Mouse (Mus musculus) lung, embryonic 16.5 days (tissue): Measurements from ENCODE around the gene Hpf1. TPM values are rescaled to one million over a fixed set of nuclear protein-coding genes. Genes with fewer than 3 reads are reported as not detected.

Experiments
- ATAC-seq: fragments of 200-750 bp; cut with Nextera tagmentation; 2 replicates; pipeline ENCODE4 v1.8.0; 2017; ENCODE audit warnings: low read depth, mild to moderate bottlenecking, moderate library complexity
- H3K27ac ChIP-seq: fragments of 300-500 bp; sonication (generic); 2 replicates; pipeline ENCODE4 v1.5.1; 2014; ENCODE audit warnings: mild to moderate bottlenecking, control low read depth, low read length
- H3K27me3 ChIP-seq: fragments of 300-500 bp; sonication (generic); 2 replicates; pipeline ENCODE4 v1.6.1; 2014; ENCODE audit warnings: low read depth, low read length, mixed read lengths; ENCODE audit not compliant: control insufficient read depth, insufficient read depth
- H3K36me3 ChIP-seq: fragments of 300-500 bp; sonication (generic); 2 replicates; pipeline ENCODE4 v1.6.1; 2014; ENCODE audit warnings: low read length; ENCODE audit not compliant: control insufficient read depth, insufficient read depth
- H3K4me1 ChIP-seq: fragments of 300-500 bp; sonication (generic); replicated peaks from 2 replicates; pipeline ENCODE4 v1.6.1; 2014; ENCODE audit warnings: low read length, mixed read lengths; ENCODE audit not compliant: control insufficient read depth, insufficient read depth
- H3K4me2 ChIP-seq: fragments of 300-500 bp; sonication (generic); 2 replicates; pipeline ENCODE4 v1.6.1; 2014; ENCODE audit warnings: low read depth, low read length, control low read depth
- H3K4me3 ChIP-seq: fragments of 300-500 bp; sonication (generic); 2 replicates; pipeline ENCODE4 v1.5.1; 2014; ENCODE audit warnings: mild to moderate bottlenecking, low read length, control low read depth
- H3K9ac ChIP-seq: fragments of 300-500 bp; sonication (generic); 2 replicates; pipeline ENCODE4 v1.6.1; 2014; ENCODE audit warnings: low read length, control low read depth
- H3K9me3 ChIP-seq: fragments of 300-500 bp; sonication (generic); 2 replicates; pipeline ENCODE4 v1.6.1; 2016; ENCODE audit warnings: low read length; ENCODE audit not compliant: control insufficient read depth
- WGBS: fragments of 180-500 bp; shearing (Covaris S2); extraction: QIAGEN DNeasy Blood & Tissue Kit; methylation state at CpG from one replicate; pipeline ENCODE4 v1.1.7; 2014; 5-methylcytosine and 5-hydroxymethylcytosine counted together
- polyA plus RNA-seq: library from polyadenylated mRNA; unstranded; fragments of >200 nt; fragmentation: Nextera tagmentation; extraction: Ambion mirVana; gene quantifications from 2 replicates; pipeline ENCODE4 v1.2.1, GENCODE M21; 2015

Gene Hpf1
- polyA plus RNA-seq, 1 experiment from 2014 or later, result 110 TPM

GRCm38 (mm10) chr8:60933617-60934016 lies 43.4 kb downstream of the Hpf1 start:
- Histone ChIP-seq H3K4me2 (no peak overlapping the region), H3K36me3 (no peaks in the 10 kb centered on the region), H3K4me1 (no peaks in the 10 kb centered on the region), H3K9ac (no peak overlapping the region), H3K9me3 (no peaks in the 10 kb centered on the region), H3K27ac (no peak overlapping the region), H3K27me3 (no peaks in the 10 kb centered on the region), H3K4me3 (no peak overlapping the region)
- ATAC-seq, result no peak

DNA sequence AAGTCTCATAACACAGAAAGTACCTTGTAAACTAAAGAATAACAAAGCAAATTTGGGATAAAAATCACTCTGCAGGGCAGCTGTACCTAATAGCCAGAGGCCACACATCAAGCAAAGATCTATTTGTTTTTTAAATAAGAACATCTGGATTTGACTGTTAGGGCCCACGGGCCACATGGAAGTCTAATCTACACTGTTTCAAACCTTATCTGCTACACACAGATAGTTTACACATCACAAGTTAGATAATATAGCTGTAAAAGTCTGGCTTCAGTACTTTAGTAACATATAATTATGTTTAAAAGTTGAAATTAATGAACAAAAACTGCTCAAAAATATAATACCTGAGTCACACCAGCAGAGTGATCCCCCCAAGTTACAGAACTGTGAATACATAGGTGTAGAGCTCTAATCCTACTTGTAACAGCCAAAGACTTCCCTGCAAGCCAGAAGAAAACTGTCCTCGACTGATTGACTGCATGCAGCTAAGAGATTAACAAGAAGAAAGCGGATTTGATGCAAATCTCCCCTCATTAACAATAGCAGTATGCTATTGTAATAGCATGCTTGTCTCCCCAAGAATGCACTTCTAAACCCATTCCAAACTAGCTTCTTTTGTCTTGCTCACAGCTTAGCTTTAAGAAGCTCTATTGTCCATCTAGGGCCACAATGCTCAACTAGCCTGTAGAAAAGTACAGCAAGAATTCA lies 48.7 kb downstream of the Hpf1 start:
- peaks cover 2% of the 10 kb centered on the region; the same call in 1 of the 2 replicates for H3K9me3 ChIP-seq
- no peaks in the 10 kb centered on the region for H3K36me3 ChIP-seq
- H3K4me2 ChIP-seq, result no peak overlapping the region
- H3K9ac ChIP-seq, result no peak overlapping the region
- H3K27ac ChIP-seq, result no peak overlapping the region
- no peaks in the 10 kb centered on the region for H3K27me3 ChIP-seq
- no peak for ATAC-seq
- H3K4me3 ChIP-seq, result no peak overlapping the region
- 43% methylated on average over 3 of the region's 3 CpGs for WGBS
- no peaks in the 10 kb centered on the region for H3K4me1 ChIP-seq

GRCm38 (mm10) chr8:60942867-60943266 lies 52.6 kb downstream of the Hpf1 start:
- H3K4me3 ChIP-seq, result no peak overlapping the region
- 94% methylated on average over 2 of the region's 2 CpGs for WGBS
- no peak for ATAC-seq
- peaks cover 2% of the 10 kb centered on the region; the same call in 1 of the 2 replicates for H3K9me3 ChIP-seq
- no peak overlapping the region for H3K9ac ChIP-seq
- no peaks in the 10 kb centered on the region for H3K36me3 ChIP-seq
- H3K4me1 ChIP-seq, result no peaks in the 10 kb centered on the region
- no peak overlapping the region for H3K27ac ChIP-seq
- no peak overlapping the region for H3K4me2 ChIP-seq
- H3K27me3 ChIP-seq, result no peaks in the 10 kb centered on the region

GRCm38 (mm10) chr8:60947503-60947902 lies 57.3 kb downstream of the Hpf1 start:
- no peaks in the 10 kb centered on the region for H3K4me1 ChIP-seq
- no peaks in the 10 kb centered on the region for H3K27me3 ChIP-seq
- no peak for ATAC-seq

GRCm38 (mm10) chr8:60949859-60950258 lies 59.6 kb downstream of the Hpf1 start:
- no peak overlapping the region for H3K4me3 ChIP-seq

More at GRCm38 (mm10) chr8:60947503-60947902, 57.3 kb downstream of the Hpf1 start:
- H3K4me2 ChIP-seq, result no peak overlapping the region
- no peaks in the 10 kb centered on the region for H3K36me3 ChIP-seq
- H3K4me3 ChIP-seq, result no peak overlapping the region
- H3K27ac ChIP-seq, result no peak overlapping the region
- H3K9ac ChIP-seq, result no peak overlapping the region
- peaks cover 2% of the 10 kb centered on the region; the same call in 1 of the 2 replicates for H3K9me3 ChIP-seq

GRCm38 (mm10) chr8:60951271-60951670 lies 61.1 kb downstream of the Hpf1 start:
- Histone ChIP-seq H3K27ac (no peak overlapping the region), H3K9ac (no peak overlapping the region), H3K4me2 (no peak overlapping the region), H3K4me1 (peaks cover 7% of the 10 kb centered on the region; the same call in 1 of the 2 replicates), H3K4me3 (no peak overlapping the region), H3K9me3 (no peaks in the 10 kb centered on the region), H3K27me3 (no peaks in the 10 kb centered on the region), H3K36me3 (no peaks in the 10 kb centered on the region)
- ATAC-seq, result no peak
- WGBS, result 54% methylated on average over 4 of the region's 4 CpGs

More at GRCm38 (mm10) chr8:60949859-60950258, 59.6 kb downstream of the Hpf1 start:
- Histone ChIP-seq H3K4me2 (no peak overlapping the region), H3K36me3 (no peaks in the 10 kb centered on the region), H3K4me1 (peaks cover 7% of the 10 kb centered on the region; the same call in 1 of the 2 replicates), H3K27ac (no peak overlapping the region), H3K9me3 (no peaks in the 10 kb centered on the region), H3K27me3 (no peaks in the 10 kb centered on the region), H3K9ac (no peak overlapping the region)
- no peak for ATAC-seq
- 73% methylated on average over 4 of the region's 4 CpGs for WGBS

GRCm38 (mm10) chr8:60951757-60952156 lies 61.5 kb downstream of the Hpf1 start:
- no peak overlapping the region for H3K4me2 ChIP-seq
- ATAC-seq, result no peak

GRCm38 (mm10) chr8:60952803-60953202 lies 62.6 kb downstream of the Hpf1 start:
- no peaks in the 10 kb centered on the region for H3K27me3 ChIP-seq
- no peaks in the 10 kb centered on the region for H3K36me3 ChIP-seq
- H3K9me3 ChIP-seq, result no peaks in the 10 kb centered on the region
- no peak overlapping the region for H3K9ac ChIP-seq
- no peak overlapping the region for H3K27ac ChIP-seq
- no peak for ATAC-seq
- H3K4me3 ChIP-seq, result no peak overlapping the region
- peaks cover 7% of the 10 kb centered on the region; the same call in 1 of the 2 replicates for H3K4me1 ChIP-seq
- no peak overlapping the region for H3K4me2 ChIP-seq
- WGBS, result 50% methylated on average over 5 of the region's 5 CpGs

More at GRCm38 (mm10) chr8:60951757-60952156, 61.5 kb downstream of the Hpf1 start:
- H3K4me1 ChIP-seq, result peaks cover 7% of the 10 kb centered on the region; the same call in 1 of the 2 replicates
- WGBS, result 92% methylated on average over 1 of the region's 1 CpGs
- no peaks in the 10 kb centered on the region for H3K36me3 ChIP-seq
- H3K9ac ChIP-seq, result no peak overlapping the region
- H3K9me3 ChIP-seq, result no peaks in the 10 kb centered on the region
- no peak overlapping the region for H3K4me3 ChIP-seq
- no peak overlapping the region for H3K27ac ChIP-seq
- no peaks in the 10 kb centered on the region for H3K27me3 ChIP-seq

GRCm38 (mm10) chr8:60954281-60955014 lies 64.2 kb downstream of the Hpf1 start:
- peak overlapping the region; percentile 2; the same call in 1 of the 2 replicates for H3K9ac ChIP-seq
- H3K9me3 ChIP-seq, result no peaks in the 10 kb centered on the region
- H3K4me2 ChIP-seq, result peak overlapping the region; percentile 44
- H3K36me3 ChIP-seq, result no peaks in the 10 kb centered on the region
- peaks cover 7% of the 10 kb centered on the region; the same call in 1 of the 2 replicates for H3K4me1 ChIP-seq
- no peaks in the 10 kb centered on the region for H3K27me3 ChIP-seq
- peak; percentile 95 for ATAC-seq
- 5% methylated on average over 15 of the region's 15 CpGs for WGBS
- H3K4me3 ChIP-seq, result peak overlapping the region; percentile 39
- peak overlapping the region; percentile 34 for H3K27ac ChIP-seq
